In the genomic region with DNA sequence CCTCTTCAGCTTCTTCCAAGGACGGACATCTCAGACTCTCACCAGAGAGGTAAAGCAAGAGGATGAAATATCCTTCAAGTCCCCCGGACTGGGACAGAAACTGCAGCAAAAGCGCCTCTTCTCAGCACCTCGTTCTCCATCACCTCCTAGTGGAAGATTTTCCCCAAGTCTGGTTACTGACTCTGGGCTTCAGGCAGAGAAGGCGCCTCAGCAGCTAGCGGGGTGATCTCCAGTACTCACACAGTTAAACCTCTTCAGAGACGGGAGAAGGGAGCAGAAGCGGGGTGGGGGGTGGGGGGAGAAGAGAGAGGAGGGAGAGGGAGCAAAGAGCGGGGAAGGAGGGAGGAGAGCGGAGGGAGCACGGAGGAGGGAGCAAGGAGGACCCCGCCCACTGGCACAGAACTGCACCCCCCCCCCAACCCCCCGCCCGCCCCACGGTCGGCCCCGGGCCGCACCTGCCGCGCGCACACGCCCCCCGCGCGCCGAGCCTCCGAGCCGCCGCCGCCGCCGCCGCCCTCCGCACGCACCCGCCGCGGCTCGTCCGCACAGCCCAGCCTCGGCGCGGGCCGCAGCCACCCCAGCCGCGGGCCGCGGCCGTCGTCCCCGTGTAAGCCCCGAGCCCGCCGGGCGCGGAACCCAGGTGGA, we compare ENCODE assay signal across 8 mouse cellular contexts. TPM values are rescaled to one million over a fixed set of nuclear protein-coding genes. Genes with fewer than 3 reads are reported as not detected.
DNase-seq lines count a peak whose midpoint lies in the region; ATAC-seq and TF ChIP-seq lines count a peak whose summit lies in the region.

No protein-coding gene starts in this region.

- peak overlapping the region; percentile 99 for H3K27ac ChIP-seq in forebrain, embryonic 15.5 days (replicated peaks)
- H3K27ac ChIP-seq in intestine, postnatal 0 days (ENCODE audit: low read depth, low read length), result no peak overlapping the region
- peak overlapping the region; percentile 98 for H3K27ac ChIP-seq in midbrain, embryonic 16.5 days (ENCODE audit: low read length)

- peaks cover 36% of the 10 kb centered on the region for H3K27me3 ChIP-seq in E14TG2a.4 (ENCODE audit: insufficient read depth, low read length)
- no peaks in the 10 kb centered on the region for H3K27me3 ChIP-seq in forebrain, embryonic 15.5 days
- H3K27me3 ChIP-seq in intestine, postnatal 0 days (replicated peaks; ENCODE audit: control insufficient read depth, insufficient read depth, low read length), result peaks cover 19% of the 10 kb centered on the region
- no peaks in the 10 kb centered on the region for H3K27me3 ChIP-seq in midbrain, embryonic 16.5 days (ENCODE audit: control insufficient read depth, insufficient read depth, low read depth, low read length)

- DNase-seq in left cerebral cortex, postnatal 4 days, result peak; percentile 77
- DNase-seq in gastrocnemius, postnatal 4 days (ENCODE audit: low spot score in 2 of 2), result no peak

- H3K4me3 ChIP-seq in E14TG2a.4 (replicated peaks; ENCODE audit: low read length), result peak overlapping the region; percentile 90
- peak overlapping the region; percentile 66 for H3K4me3 ChIP-seq in forebrain, embryonic 15.5 days
- H3K4me3 ChIP-seq in intestine, postnatal 0 days (ENCODE audit: low read depth, low read length), result peak overlapping the region; percentile 49
- peak overlapping the region; percentile 87 for H3K4me3 ChIP-seq in midbrain, embryonic 16.5 days (ENCODE audit: low read depth, low read length)

- WGBS in forebrain, embryonic 15.5 days, result under 1% methylated on average over 20 of the region's 56 CpGs
- under 1% methylated on average over 20 of the region's 56 CpGs for WGBS in intestine, postnatal 0 days
- WGBS in midbrain, embryonic 16.5 days, result 0% methylated on average over 23 of the region's 56 CpGs

- H3K36me3 ChIP-seq in E14TG2a.4 (ENCODE audit: insufficient read depth, low read length), result no peaks in the 10 kb centered on the region
- no peaks in the 10 kb centered on the region for H3K36me3 ChIP-seq in forebrain, embryonic 15.5 days
- no peaks in the 10 kb centered on the region for H3K36me3 ChIP-seq in intestine, postnatal 0 days (ENCODE audit: control insufficient read depth, insufficient read depth)
- no peaks in the 10 kb centered on the region for H3K36me3 ChIP-seq in midbrain, embryonic 16.5 days (ENCODE audit: control insufficient read depth, insufficient read depth, low read length)

- peak overlapping the region; percentile 80 for H3K9ac ChIP-seq in forebrain, embryonic 15.5 days (replicated peaks)
- H3K9ac ChIP-seq in intestine, postnatal 0 days (ENCODE audit: low read depth, low read length), result 0 out of 2 replicates have a peak overlapping the region, but pooled peaks have one; percentile 7
- peak overlapping the region; percentile 88 for H3K9ac ChIP-seq in midbrain, embryonic 16.5 days (ENCODE audit: low read depth, low read length)

- H3K9me3 ChIP-seq in E14TG2a.4 (ENCODE audit: low read length), result no peaks in the 10 kb centered on the region
- no peaks in the 10 kb centered on the region for H3K9me3 ChIP-seq in forebrain, embryonic 15.5 days
- no peaks in the 10 kb centered on the region for H3K9me3 ChIP-seq in intestine, postnatal 0 days (ENCODE audit: control insufficient read depth)
- H3K9me3 ChIP-seq in midbrain, embryonic 16.5 days (replicated peaks; ENCODE audit: control insufficient read depth, low read length, poor library complexity, severe bottlenecking), result no peaks in the 10 kb centered on the region

- H3K4me1 ChIP-seq in E14TG2a.4 (replicated peaks; ENCODE audit: low read depth, low read length), result peaks cover 15% of the 10 kb centered on the region
- peaks cover 24% of the 10 kb centered on the region for H3K4me1 ChIP-seq in forebrain, embryonic 15.5 days
- no peaks in the 10 kb centered on the region for H3K4me1 ChIP-seq in intestine, postnatal 0 days (replicated peaks; ENCODE audit: control insufficient read depth, insufficient read depth, low read length)
- H3K4me1 ChIP-seq in midbrain, embryonic 16.5 days (ENCODE audit: control insufficient read depth, insufficient read depth, low read length), result peaks cover 18% of the 10 kb centered on the region

- ATAC-seq in cerebellum, adult (ENCODE audit: insufficient number of reproducible peaks, low FRiP score, low TSS enrichment), result peak; percentile 89
- ATAC-seq in forebrain, embryonic 15.5 days (replicated peaks), result peak; percentile 92
- peak; percentile 33; the same call in 1 of the 2 replicates for ATAC-seq in intestine, postnatal 0 days
- peak; percentile 94 for ATAC-seq in midbrain, embryonic 16.5 days
- ATAC-seq in erythroblast, adult 5-6 weeks (replicated peaks; ENCODE audit: low FRiP score, poor library complexity, severe bottlenecking), result no peak

- intact Hi-C loops in left cerebral cortex, postnatal 4 days (cut with DNase I), result no loop called here

- TF ChIP-seq CTCF in E14TG2a.4 (conservative IDR thresholded peaks at IDR 0.05; ENCODE audit: low read length), result no peak
- peak; percentile 44 for TF ChIP-seq CTCF in intestine, postnatal 0 days (IDR thresholded peaks at IDR 0.05; ENCODE audit: low read depth)

- peak overlapping the region; percentile 64 for H3K4me2 ChIP-seq in forebrain, embryonic 15.5 days (replicated peaks)
- peak overlapping the region; percentile 86 for H3K4me2 ChIP-seq in intestine, postnatal 0 days (replicated peaks; ENCODE audit: low read depth)
- H3K4me2 ChIP-seq in midbrain, embryonic 16.5 days (ENCODE audit: low read length), result peak overlapping the region; percentile 74

RNA-seq across cellular contexts. Expression of a gene that starts 0.7 kb away (rescaled TPM):
- 55.0 and 63.1 TPM in 2 replicates for polyA plus RNA-seq in forebrain, embryonic 15.5 days (2015; fragmentation: Nextera tagmentation; extraction: Ambion mirVana)
- 1.8 and 1.9 TPM in 2 replicates for polyA plus RNA-seq in intestine, postnatal 0 days (2015; fragmentation: Nextera tagmentation; extraction: Ambion mirVana)
- 100 to 1,000 TPM; 214 to 231 TPM for total RNA-seq in left cerebral cortex, postnatal 4 days (2021)
- polyA plus RNA-seq in midbrain, embryonic 16.5 days (2015; fragmentation: Nextera tagmentation; extraction: Ambion mirVana), result 93.6 and 94.3 TPM in 2 replicates
- total RNA-seq in erythroblast, adult 5-6 weeks (2015; ENCODE audit: low replicate concordance), result not detected in 2 replicates
- total RNA-seq in erythroblast, adult 5-6 weeks (2017; ENCODE audit: low replicate concordance), result under 0.01 TPM in 1 of 2 replicates, not detected in the other
- total RNA-seq in gastrocnemius, postnatal 4 days (2021), result 1 to 10 TPM in 1 of 2 experiments, under 1 TPM in 1; 0.62 to 1.3 TPM

Comparison
In these comparisons a context has a peak if more than half of its experiments do, and no peak if none do; other contexts are left out.
1. H3K9ac ChIP-seq: peak in every context shown above with its lines; median percentile 88 in midbrain, embryonic 16.5 days; 80 in forebrain, embryonic 15.5 days; 7 in intestine, postnatal 0 days.
2. RNA of a gene that starts 0.7 kb away (total RNA-seq): 214 to 231 TPM in left cerebral cortex, postnatal 4 days; 0.62 to 1.3 TPM in gastrocnemius, postnatal 4 days and under 0.01 TPM in erythroblast, adult 5-6 weeks; every median in the first group is over 10 times any median in the second.
3. Peak in every context shown above with its lines, with median percentiles within 50 percentile points of each other: H3K4me3 ChIP-seq and H3K4me2 ChIP-seq.